Mouse (Mus musculus) bone marrow macrophage, adult 2 months (primary cell): Measurements from ENCODE around the gene Npas3. TPM values are rescaled to one million over a fixed set of nuclear protein-coding genes. Genes with fewer than 3 reads are reported as not detected.

ENCODE experiments used
- H3K27ac ChIP-seq: 2 replicates; pipeline ENCODE4 v1.5.1; 2012; ENCODE audit warnings: low read depth, low read length; ENCODE audit not compliant: insufficient read depth
- H3K4me1 ChIP-seq: 2 replicates; pipeline ENCODE4 v1.6.1; 2012; ENCODE audit warnings: low read length; ENCODE audit not compliant: control insufficient read depth, insufficient read depth
- H3K4me3 ChIP-seq: 2 replicates; pipeline ENCODE4 v1.5.1; 2012; ENCODE audit warnings: mild to moderate bottlenecking, low read length, moderate library complexity; ENCODE audit not compliant: insufficient read depth
- CTCF ChIP-seq: IDR thresholded peaks from 2 replicates; pipeline ENCODE4 v1.5.1; 2012; ENCODE audit warnings: low read depth, mild to moderate bottlenecking, low read length, moderate library complexity
- POLR2A ChIP-seq: IDR thresholded peaks from 2 replicates; pipeline ENCODE4 v1.6.1; 2012; ENCODE audit warnings: mild to moderate bottlenecking, low read depth, low read length, borderline replicate concordance
- polyA plus RNA-seq: library from polyadenylated mRNA; stranded (reverse); fragments of >200 nt; gene quantifications from 2 replicates; pipeline ENCODE4 v1.2.4, GENCODE M21; 2012; ENCODE audit not compliant: missing spikeins, insufficient read depth, insufficient read length

Npas3 gene
- polyA plus RNA-seq, 1 experiment, result not detected

GRCm38 (mm10) chr12:53556359-53556758 lies 307.9 kb downstream of the Npas3 start:
- Histone ChIP-seq H3K4me3 (no peak overlapping the region), H3K4me1 (no peaks in the 10 kb centered on the region), H3K27ac (no peak overlapping the region)
- TF ChIP-seq CTCF (no peak), POLR2A (no peak)

- no peak for TF ChIP-seq POLR2A
- TF ChIP-seq CTCF, result no peak
- H3K4me3 ChIP-seq, result no peak overlapping the region
Observed at GRCm38 (mm10) chr12:53558259-53558658, 309.8 kb downstream of the Npas3 start.

DNA sequence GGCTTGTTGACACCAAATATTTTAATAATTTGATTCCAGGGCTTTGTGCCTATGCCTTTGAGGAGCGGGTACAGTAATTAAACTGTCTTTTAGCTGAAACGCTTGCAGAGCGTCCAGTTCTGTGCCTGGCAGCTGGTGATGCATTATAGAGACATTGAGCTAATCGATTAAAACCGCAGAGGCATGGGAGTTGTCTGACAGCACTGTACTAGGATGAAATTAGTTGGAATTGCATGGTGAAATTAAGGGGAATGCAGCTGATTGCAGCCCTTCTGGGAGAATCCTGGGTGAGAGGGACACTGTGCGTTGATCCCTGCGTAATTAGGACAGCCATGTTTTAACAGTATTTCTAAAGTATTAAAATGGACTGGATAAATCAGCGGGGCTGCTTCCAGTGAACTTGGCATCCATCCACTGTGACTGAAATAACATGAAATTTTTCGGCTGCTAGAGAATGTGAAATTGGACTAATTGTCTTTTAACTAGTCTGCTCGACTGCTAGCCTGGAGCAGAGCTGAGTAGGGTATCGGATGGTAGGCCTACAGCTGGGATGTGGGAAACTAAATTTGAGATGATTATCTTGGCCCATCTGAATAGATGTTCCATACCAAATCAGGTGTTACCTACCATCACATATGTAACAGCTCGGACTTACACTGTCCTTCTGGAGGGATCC lies 318.4 kb downstream of the Npas3 start:
- Histone ChIP-seq H3K4me1 (no peaks in the 10 kb centered on the region), H3K27ac (no peak overlapping the region), H3K4me3 (no peak overlapping the region)
- TF ChIP-seq POLR2A (no peak), CTCF (no peak)

More at GRCm38 (mm10) chr12:53558259-53558658, 309.8 kb downstream of the Npas3 start:
- Histone ChIP-seq H3K4me1 (no peaks in the 10 kb centered on the region), H3K27ac (no peak overlapping the region)

- Histone ChIP-seq H3K4me1 (no peaks in the 10 kb centered on the region), H3K27ac (no peak overlapping the region)
- TF ChIP-seq CTCF (no peak), POLR2A (no peak)
Observed at GRCm38 (mm10) chr12:53581181-53581580, 332.7 kb downstream of the Npas3 start.

GRCm38 (mm10) chr12:53587249-53587648 lies 338.8 kb downstream of the Npas3 start:
- no peak for TF ChIP-seq CTCF
- no peak for TF ChIP-seq POLR2A
- no peak overlapping the region for H3K4me3 ChIP-seq
- H3K4me1 ChIP-seq, result no peaks in the 10 kb centered on the region
- no peak overlapping the region for H3K27ac ChIP-seq

More at GRCm38 (mm10) chr12:53581181-53581580, 332.7 kb downstream of the Npas3 start:
- H3K4me3 ChIP-seq, result no peak overlapping the region

- TF ChIP-seq POLR2A, result no peak
- TF ChIP-seq CTCF, result no peak
- no peak overlapping the region for H3K27ac ChIP-seq
- no peaks in the 10 kb centered on the region for H3K4me1 ChIP-seq
- no peak overlapping the region for H3K4me3 ChIP-seq
Observed at GRCm38 (mm10) chr12:53587691-53588504, 339.4 kb downstream of the Npas3 start.

DNA sequence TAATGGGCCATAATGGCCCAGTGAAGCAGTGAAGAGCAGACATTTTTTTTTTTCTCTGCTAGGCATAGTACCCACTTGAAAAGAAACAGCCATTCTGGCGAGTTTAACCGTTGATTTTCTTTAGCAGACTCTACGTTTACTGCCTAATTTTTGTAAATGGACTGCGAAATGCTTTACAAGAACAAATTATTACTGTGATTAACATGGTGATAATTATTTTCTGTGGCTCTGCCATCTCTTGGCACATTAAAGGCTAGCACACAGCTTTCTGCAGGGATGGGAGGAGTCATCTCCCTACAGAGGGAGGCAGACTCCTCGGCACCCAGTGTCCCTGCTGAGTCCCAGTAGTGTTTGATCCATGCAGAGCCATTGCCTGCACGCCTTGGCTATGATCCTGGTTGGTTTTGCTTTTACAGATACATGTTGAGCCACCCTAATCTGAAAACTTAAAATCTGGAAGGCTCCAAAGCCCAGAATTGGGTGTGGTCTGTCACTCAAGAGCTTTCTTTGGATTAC lies 341.0 kb downstream of the Npas3 start:
- H3K4me3 ChIP-seq, result no peak overlapping the region

DNA sequence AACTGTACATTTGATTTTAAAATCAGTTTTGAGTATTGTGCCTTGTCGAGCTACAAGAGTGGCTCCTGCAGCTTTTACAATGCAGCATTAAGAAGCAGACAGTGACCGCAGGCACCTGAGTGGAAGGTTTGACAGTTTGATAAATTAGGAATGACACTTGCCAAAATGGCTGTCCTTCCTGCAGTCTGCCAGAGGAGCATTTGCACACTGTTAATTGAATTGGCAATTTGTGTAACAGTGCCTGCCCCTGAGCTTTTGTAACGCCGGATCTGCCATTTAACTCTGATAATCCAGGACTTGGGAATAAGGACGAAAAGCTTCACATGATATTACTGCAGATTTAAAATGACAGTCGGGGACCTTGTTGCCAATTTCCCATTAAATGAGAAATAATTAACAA lies 357.2 kb downstream of the Npas3 start:
- H3K4me1 ChIP-seq, result no peaks in the 10 kb centered on the region
- no peak for TF ChIP-seq CTCF
- TF ChIP-seq POLR2A, result no peak
- H3K27ac ChIP-seq, result no peak overlapping the region
- no peak overlapping the region for H3K4me3 ChIP-seq

More for the DNA sequence above, 341.0 kb downstream of the Npas3 start:
- Histone ChIP-seq H3K4me1 (no peaks in the 10 kb centered on the region), H3K27ac (no peak overlapping the region)
- no peak for TF ChIP-seq CTCF
- no peak for TF ChIP-seq POLR2A

GRCm38 (mm10) chr12:53612120-53612519 lies 363.6 kb downstream of the Npas3 start:
- Histone ChIP-seq H3K4me3 (no peak overlapping the region), H3K4me1 (no peaks in the 10 kb centered on the region), H3K27ac (no peak overlapping the region)
- TF ChIP-seq POLR2A (no peak), CTCF (no peak)

DNA sequence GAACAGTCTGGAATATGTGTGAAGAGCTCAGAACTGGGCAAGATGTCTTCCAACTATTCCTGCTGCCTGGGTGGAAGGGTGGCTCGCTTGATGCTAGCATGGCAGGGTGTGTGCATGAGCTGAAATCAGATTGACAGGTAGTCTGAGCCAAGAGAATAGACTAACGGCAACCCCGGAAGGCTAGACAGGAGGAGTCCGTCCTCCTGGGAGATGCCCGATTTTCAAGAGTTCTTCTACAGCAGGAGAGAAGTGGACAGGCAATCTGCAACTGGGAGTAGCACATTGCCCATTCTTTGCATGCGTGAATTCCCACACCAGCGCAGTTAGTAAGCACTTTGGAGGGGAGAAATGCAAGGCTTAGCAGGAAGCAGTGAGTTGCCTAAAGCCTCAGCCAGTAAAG lies 372.8 kb downstream of the Npas3 start:
- Histone ChIP-seq H3K4me1 (no peaks in the 10 kb centered on the region), H3K4me3 (no peak overlapping the region), H3K27ac (no peak overlapping the region)
- TF ChIP-seq POLR2A, result no peak
- TF ChIP-seq CTCF, result no peak
